Comparison of ENCODE assay signal across 8 mouse cellular contexts in the genomic region with DNA sequence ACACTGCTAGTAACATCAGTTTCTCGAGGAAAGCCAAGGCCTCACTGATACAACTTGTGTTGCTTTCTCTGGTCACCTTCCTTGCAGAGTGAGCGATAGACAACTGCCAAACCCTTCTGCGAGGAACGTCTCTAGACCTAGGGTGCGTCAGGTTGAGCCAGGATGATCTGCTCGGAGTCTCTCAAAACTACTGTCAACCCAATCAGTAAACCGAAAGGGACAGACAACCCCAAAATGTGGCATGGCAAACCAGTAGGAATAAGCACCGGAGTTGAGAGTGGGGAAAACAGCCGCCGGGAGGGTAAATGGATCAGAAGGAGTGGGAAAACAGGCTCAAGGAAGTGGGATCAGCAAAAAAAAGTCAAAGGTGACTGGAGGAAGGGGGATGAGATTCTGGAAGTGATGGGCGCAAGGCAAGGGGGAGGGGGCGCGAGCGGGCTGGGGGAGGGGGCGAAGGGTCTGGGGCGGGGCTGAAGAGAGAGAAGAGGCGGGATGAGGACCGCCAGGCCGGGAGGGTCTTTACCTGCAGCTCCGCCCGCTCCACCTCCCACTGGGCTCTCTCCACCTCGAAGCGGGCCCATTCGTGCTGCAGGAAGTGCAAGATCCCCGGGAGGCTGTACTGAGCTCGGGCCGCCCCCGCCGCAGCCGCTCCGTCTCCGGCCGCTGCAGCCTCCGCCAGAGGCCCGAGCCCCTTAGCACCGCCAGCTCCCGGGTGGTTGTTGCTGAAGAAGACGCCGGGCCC. TPM values are rescaled to one million over a fixed set of nuclear protein-coding genes. Genes with fewer than 3 reads are reported as not detected.
DNase-seq lines count a peak whose midpoint lies in the region; ATAC-seq and TF ChIP-seq lines count a peak whose summit lies in the region.

No protein-coding gene starts in this region.

- under 1% methylated on average over 32 of the region's 39 CpGs for WGBS in embryonic facial prominence, embryonic 12.5 days
- under 1% methylated on average over 36 of the region's 39 CpGs for WGBS in hindbrain, embryonic 10.5 days
- WGBS in liver, adult 2 months = under 1% methylated on average over 31 of the region's 39 CpGs

- peak; percentile 87 for ATAC-seq in embryonic facial prominence, embryonic 12.5 days (ENCODE audit: insufficient number of reproducible peaks, insufficient read depth, low FRiP score, low TSS enrichment)

- peak overlapping the region; percentile 93 for H3K9ac ChIP-seq in embryonic facial prominence, embryonic 12.5 days
- peak overlapping the region; percentile 96 for H3K9ac ChIP-seq in liver, adult 2 months (ENCODE audit: low read depth, low read length)

- TF ChIP-seq CTCF in liver, adult 2 months (IDR thresholded peaks at IDR 0.05; ENCODE audit: low read depth, low read length) = no peak

- H3K27me3 ChIP-seq in embryonic facial prominence, embryonic 12.5 days = no peaks in the 10 kb centered on the region
- no peaks in the 10 kb centered on the region for H3K27me3 ChIP-seq in hindbrain, embryonic 10.5 days (ENCODE audit: insufficient read depth, poor library complexity, severe bottlenecking)
- no peaks in the 10 kb centered on the region for H3K27me3 ChIP-seq in liver, adult 2 months (ENCODE audit: control insufficient read depth, insufficient read depth, low read length)

- no peaks in the 10 kb centered on the region for H3K36me3 ChIP-seq in embryonic facial prominence, embryonic 12.5 days
- H3K36me3 ChIP-seq in hindbrain, embryonic 10.5 days = no peaks in the 10 kb centered on the region
- H3K36me3 ChIP-seq in liver, adult 2 months (ENCODE audit: control insufficient read depth, insufficient read depth, low read length) = no peaks in the 10 kb centered on the region

- no peaks in the 10 kb centered on the region for H3K9me3 ChIP-seq in embryonic facial prominence, embryonic 12.5 days
- no peaks in the 10 kb centered on the region for H3K9me3 ChIP-seq in hindbrain, embryonic 10.5 days

- peak overlapping the region; percentile 85 for H3K4me3 ChIP-seq in embryonic facial prominence, embryonic 12.5 days
- peak overlapping the region; percentile 90 for H3K4me3 ChIP-seq in hindbrain, embryonic 10.5 days
- H3K4me3 ChIP-seq in liver, adult 2 months (ENCODE audit: insufficient read depth, low read depth, low read length) = peak overlapping the region; percentile 97

- peak overlapping the region; percentile 93 for H3K27ac ChIP-seq in embryonic facial prominence, embryonic 12.5 days
- H3K27ac ChIP-seq in hindbrain, embryonic 10.5 days = peak overlapping the region; percentile 96
- peak overlapping the region; percentile 87 for H3K27ac ChIP-seq in liver, adult 2 months (replicated peaks; ENCODE audit: insufficient read depth, low read depth, low read length)

- H3K4me2 ChIP-seq in embryonic facial prominence, embryonic 12.5 days (replicated peaks) = peak overlapping the region; percentile 76

- peaks cover 12% of the 10 kb centered on the region for H3K4me1 ChIP-seq in embryonic facial prominence, embryonic 12.5 days
- peaks cover 36% of the 10 kb centered on the region for H3K4me1 ChIP-seq in hindbrain, embryonic 10.5 days (replicated peaks)
- peaks cover 4% of the 10 kb centered on the region for H3K4me1 ChIP-seq in liver, adult 2 months (ENCODE audit: control insufficient read depth, insufficient read depth, low read length)

- peaks cover 27% of the 10 kb centered on the region for H3K79me2 ChIP-seq in liver, adult 2 months (ENCODE audit: control insufficient read depth, insufficient read depth, low read length)

- DNase-seq in urinary bladder, adult 2 months (ENCODE audit: low spot score) = peak; percentile 23
- DNase-seq in urinary bladder, postnatal 14 days (ENCODE audit: low spot score) = no peak
- DNase-seq in adrenal gland, adult 2 months = peak; percentile 54
- no peak for DNase-seq in hindbrain, embryonic 10.5 days (ENCODE audit: low spot score)
- peak; percentile 46 for DNase-seq in liver, adult 2 months (ENCODE audit: extremely low read depth, low read depth, low spot score)
- DNase-seq in naive thymus-derived CD4-positive, alpha-beta T cell, adult 2 months (ENCODE audit: low read depth) = peak; percentile 47
- no peak for DNase-seq in urinary bladder, postnatal 4 days (ENCODE audit: low spot score in 2 of 2)

- no peak for TF ChIP-seq POLR2A in liver, adult 2 months (IDR thresholded peaks at IDR 0.05; ENCODE audit: extremely low read depth, insufficient read depth, low read length)

RNA-seq across cellular contexts. Expression of gene Strn, which starts 1.1 kb away (rescaled TPM):
- polyA plus RNA-seq in urinary bladder, adult 2 months (2012; rRNA removed) = 9.3 and 9.8 TPM in 2 replicates
- 10 to 100 TPM; 19.8 to 23.5 TPM for total RNA-seq in adrenal gland, adult 2 months (2021)
- polyA plus RNA-seq in adrenal gland, adult 2 months (2012; rRNA removed) = 3.1 and 3.6 TPM in 2 replicates
- 7.3 and 7.4 TPM in 2 replicates for polyA plus RNA-seq in embryonic facial prominence, embryonic 12.5 days (2016; fragmentation: Nextera tagmentation; extraction: Ambion mirVana)
- polyA plus RNA-seq in hindbrain, embryonic 10.5 days (2016; fragmentation: Nextera tagmentation; extraction: Ambion mirVana) = 4.8 and 6.0 TPM in 2 replicates
- 7.1 and 8.8 TPM in 2 replicates for total RNA-seq in liver, adult 2 months (2014; rRNA removed)
- 2.7 and 2.8 TPM in 2 replicates for polyA plus RNA-seq in liver, adult 2 months (2012; rRNA removed)

Comparison
In these comparisons a context has a peak if more than half of its experiments do, and no peak if none do; other contexts are left out.
1. DNase-seq: peak in urinary bladder, adult 2 months (single experiment), adrenal gland, adult 2 months (single experiment), liver, adult 2 months (single experiment) and naive thymus-derived CD4-positive, alpha-beta T cell, adult 2 months (single experiment); none in urinary bladder, postnatal 14 days (single experiment), hindbrain, embryonic 10.5 days (single experiment) and urinary bladder, postnatal 4 days (0 of 2).
2. Peak in every context shown above with its lines, with median percentiles within 50 percentile points of each other: H3K27ac ChIP-seq and H3K4me3 ChIP-seq.